Mouse (Mus musculus) heart, postnatal 4 days (tissue): ENCODE results near the gene Ky. TPM values are rescaled to one million over a fixed set of nuclear protein-coding genes. Genes with fewer than 3 reads are reported as not detected.
A peak's percentile ranks its signal among the peaks of the same experiment; 100 is the strongest.

ENCODE experiments used
- DNase-seq: peaks from one replicate; pipeline ENCODE4 v3.0.0; 2021
- total RNA-seq, 2 experiments: library from RNA; stranded (reverse); gene quantifications; 2 replicates each; pipeline ENCODE4 v1.2.3; 2021

Gene Ky
- total RNA-seq, 2 experiments from 2014 or later: 9.3 to 10.4 TPM

- peak; percentile 17 for DNase-seq
Observed at GRCm38 (mm10) chr9:102551771-102552170, 46.2 kb downstream of the Ky start.

- DNase-seq: no peak
Observed at GRCm38 (mm10) chr9:102553781-102554180, 48.2 kb downstream of the Ky start.

DNA sequence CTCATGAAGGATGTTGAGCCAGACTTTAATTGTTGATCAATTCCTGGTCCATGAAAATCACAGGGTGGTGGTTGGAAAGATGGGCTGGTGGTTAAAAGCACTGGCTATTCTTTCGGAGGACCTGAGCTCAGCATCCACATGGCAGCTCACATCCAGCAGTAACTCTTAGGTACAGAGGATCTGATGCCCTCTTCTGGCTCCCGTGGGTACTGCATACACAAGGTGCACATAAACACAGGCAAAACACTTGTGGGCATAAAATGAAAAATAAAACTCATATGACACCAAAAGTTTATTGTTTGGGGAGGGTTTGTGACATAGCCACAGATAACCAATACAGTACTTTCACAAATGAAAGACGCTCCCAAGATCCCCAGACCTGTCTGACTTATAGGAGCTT lies 52.9 kb downstream of the Ky start:
- DNase-seq: no peak

DNA sequence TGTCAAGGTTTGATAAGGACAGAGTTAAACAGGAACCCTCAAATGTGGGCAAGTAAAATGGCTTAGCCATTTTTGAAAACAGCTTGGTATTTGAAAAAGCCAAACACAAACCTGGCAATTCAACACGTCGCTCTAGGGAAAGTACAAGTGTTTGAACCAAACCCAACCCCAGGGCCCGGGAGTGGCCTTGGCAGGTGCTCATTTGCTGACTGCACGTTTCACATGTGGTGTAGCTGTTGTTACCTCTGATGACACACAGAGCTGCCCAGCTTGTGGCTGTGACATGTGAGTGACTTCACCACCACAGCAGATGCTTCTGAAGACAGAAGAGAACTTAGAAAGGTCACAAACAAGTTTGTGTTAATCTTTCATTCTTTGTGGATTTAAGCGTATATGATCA lies 67.3 kb downstream of the Ky start:
- no peak for DNase-seq

DNA sequence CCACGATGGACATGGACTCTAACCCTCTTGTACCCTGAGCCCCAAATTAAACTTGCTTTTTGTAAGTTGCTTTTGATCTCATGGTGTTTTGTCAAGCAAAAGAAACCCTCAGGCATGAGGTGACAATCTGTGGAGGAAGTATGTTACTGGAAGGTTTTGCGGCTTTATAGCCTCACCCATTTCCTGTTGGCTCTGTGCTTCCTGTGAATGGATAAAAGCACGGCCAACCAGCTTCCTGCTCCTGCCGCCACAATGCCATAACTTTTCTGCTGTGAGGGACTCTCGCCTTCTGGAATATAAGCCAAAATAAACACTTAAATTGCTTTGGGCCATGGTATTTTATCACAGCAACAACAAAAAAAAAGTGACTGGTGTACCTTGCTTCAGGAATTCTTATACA lies 71.9 kb downstream of the Ky start:
- peak; percentile 14 for DNase-seq

DNA sequence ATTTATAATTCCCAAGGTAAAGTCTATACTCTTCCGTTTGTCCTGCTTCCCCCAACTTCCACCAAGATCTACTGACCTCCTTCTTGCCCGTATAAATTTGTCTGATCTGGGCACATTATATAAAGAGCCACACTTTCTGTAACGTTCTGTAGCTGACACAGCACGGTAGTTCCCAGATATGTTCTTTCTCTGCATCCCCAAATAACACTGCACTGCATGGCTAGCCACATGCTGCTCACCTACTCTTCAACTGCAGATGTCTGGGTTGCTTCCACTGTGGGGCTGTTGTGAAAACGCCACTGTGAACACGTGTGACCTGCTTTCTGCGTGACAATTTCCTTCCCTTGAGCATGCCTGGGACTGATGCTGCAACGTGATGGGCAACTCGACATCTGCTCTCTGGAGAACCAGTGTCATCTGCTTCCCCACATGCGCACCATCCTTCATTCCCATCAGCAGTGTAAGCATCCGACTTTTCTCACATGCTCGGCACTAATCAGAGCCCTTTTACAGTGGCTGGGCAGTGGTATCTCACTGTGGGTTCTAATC lies 76.4 kb downstream of the Ky start:
- DNase-seq: no peak

GRCm38 (mm10) chr9:102587347-102587746 lies 81.8 kb downstream of the Ky start:
- no peak for DNase-seq

DNA sequence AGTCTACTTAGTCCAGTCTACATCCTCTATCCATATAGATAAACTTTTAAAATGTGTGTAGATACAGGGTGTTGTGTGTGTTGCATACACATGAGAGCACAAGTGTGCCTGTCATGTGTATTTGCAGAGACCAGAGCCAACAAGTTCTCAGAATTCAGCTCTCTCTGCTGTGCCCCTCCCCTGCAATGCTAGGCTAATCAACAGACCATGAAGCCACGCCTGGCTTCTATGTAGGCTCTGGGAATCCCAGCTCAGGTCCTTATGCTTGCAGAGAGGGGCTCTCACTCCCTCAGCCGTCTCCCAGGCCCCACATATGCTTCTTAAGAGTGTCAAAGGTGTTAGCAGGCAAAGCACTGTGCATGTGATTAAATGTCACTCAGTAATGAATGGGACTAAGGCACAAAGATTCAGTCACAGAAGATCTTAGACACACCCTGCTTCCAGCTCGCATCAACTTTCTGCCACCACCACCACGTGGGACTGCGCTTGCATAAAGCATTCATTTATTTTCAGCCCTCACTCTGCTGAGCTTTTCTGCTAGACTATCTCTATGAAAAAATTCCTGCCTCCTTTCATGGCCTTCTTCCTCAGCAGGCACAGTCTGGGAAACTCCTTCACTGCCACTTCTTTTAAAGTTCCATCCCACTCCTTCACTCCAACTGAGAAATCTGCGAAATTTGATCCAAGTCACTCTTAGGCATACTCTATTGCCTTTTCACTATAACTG lies 89.3 kb downstream of the Ky start:
- DNase-seq: no peak

Other genes with a start within 250 kb of the Ky start
- 1 to 10 TPM; 8.3 to 9.7 TPM for gene Ephb1, start 151.1 kb upstream of the Ky start, total RNA-seq
- gene Anapc13, start 120.5 kb downstream of the Ky start, total RNA-seq: 100 to 1,000 TPM; 280 to 292 TPM
- 10 to 100 TPM; 42.4 to 47.6 TPM for gene Cep63, start 120.8 kb downstream of the Ky start, total RNA-seq
- gene Amotl2, start 210.9 kb downstream of the Ky start, total RNA-seq: 10 to 100 TPM; 90.0 to 91.6 TPM